Mouse (Mus musculus) CH12.LX (cell line): Measurements from ENCODE around the gene Cep350.

Experiments
- CHD1 ChIP-seq: IDR thresholded peaks from 2 replicates; pipeline ENCODE4 v1.6.1; 2012; ENCODE audit warnings: low read depth, low read length, improper control_type of control experiment, inconsistent platforms
- ELF1 ChIP-seq: IDR thresholded peaks from 2 replicates; pipeline ENCODE4 v1.6.1; 2014; ENCODE audit warnings: low read depth, mild to moderate bottlenecking, inconsistent platforms, low read length, improper control_type of control experiment
- NELFE ChIP-seq: IDR thresholded peaks from 2 replicates; pipeline ENCODE4 v1.6.1; 2011; ENCODE audit warnings: low read depth, low read length, improper control_type of control experiment
- RAD21 ChIP-seq: IDR thresholded peaks from 2 replicates; pipeline ENCODE4 v1.6.1; 2011; ENCODE audit warnings: low read depth, mild to moderate bottlenecking, low read length, improper control_type of control experiment, moderate library complexity

GRCm38 (mm10) chr1:155797425-155797824, 175.6 kb downstream of the Cep350 start:
- TF ChIP-seq ELF1 (no peak), RAD21 (no peak), CHD1 (no peak), NELFE (no peak)
